Mouse (Mus musculus) heart, embryonic 15.5 days (tissue): ENCODE measurements around the gene Dgcr6. TPM values are rescaled to one million over a fixed set of nuclear protein-coding genes. Genes with fewer than 3 reads are reported as not detected.

ENCODE experiments used
- ATAC-seq: fragments of 200-750 bp; cut with Nextera tagmentation; replicated peaks from 2 replicates; pipeline ENCODE4 v1.8.0; 2017; ENCODE audit warnings: low read depth, moderate TSS enrichment; ENCODE audit not compliant: insufficient number of reproducible peaks, insufficient read depth, low FRiP score
- H3K27ac ChIP-seq: fragments of 300-500 bp; sonication (generic); 2 replicates; pipeline ENCODE4 v1.5.1; 2015; ENCODE audit warnings: mild to moderate bottlenecking, inconsistent platforms
- H3K27me3 ChIP-seq: fragments of 300-500 bp; sonication (generic); 2 replicates; pipeline ENCODE4 v1.6.1; 2015; ENCODE audit warnings: inconsistent platforms
- H3K36me3 ChIP-seq: fragments of 300-500 bp; sonication (generic); 2 replicates; pipeline ENCODE4 v1.6.1; 2015; ENCODE audit warnings: mild to moderate bottlenecking, inconsistent platforms
- H3K4me1 ChIP-seq: fragments of 300-500 bp; sonication (generic); replicated peaks from 2 replicates; pipeline ENCODE4 v1.6.1; 2015; ENCODE audit warnings: inconsistent platforms
- H3K4me2 ChIP-seq: fragments of 300-500 bp; sonication (generic); 2 replicates; pipeline ENCODE4 v1.6.1; 2015; ENCODE audit warnings: inconsistent platforms, mild to moderate bottlenecking, moderate library complexity
- H3K4me3 ChIP-seq: fragments of 300-500 bp; sonication (generic); 2 replicates; pipeline ENCODE4 v1.5.1; 2015; ENCODE audit warnings: mild to moderate bottlenecking, inconsistent platforms
- H3K9ac ChIP-seq: fragments of 300-500 bp; sonication (generic); 2 replicates; pipeline ENCODE4 v1.6.1; 2015; ENCODE audit warnings: mild to moderate bottlenecking, inconsistent platforms
- H3K9me3 ChIP-seq: fragments of 300-500 bp; sonication (generic); replicated peaks from 2 replicates; pipeline ENCODE4 v1.6.1; 2016; ENCODE audit warnings: inconsistent platforms
- WGBS: fragments of 180-500 bp; shearing (Covaris S2); methylation state at CpG from one replicate; pipeline ENCODE4 v1.1.7; 2015; ENCODE audit warnings: mixed read lengths; 5-methylcytosine and 5-hydroxymethylcytosine counted together
- polyA plus RNA-seq: library from polyadenylated mRNA; unstranded; fragments of >200 nt; fragmentation: Nextera tagmentation; extraction: Ambion mirVana; gene quantifications from 2 replicates; pipeline ENCODE4 v1.2.1, GENCODE M21; 2015

Gene Dgcr6
- polyA plus RNA-seq, 1 experiment from 2014 or later, result 55.8 TPM

DNA sequence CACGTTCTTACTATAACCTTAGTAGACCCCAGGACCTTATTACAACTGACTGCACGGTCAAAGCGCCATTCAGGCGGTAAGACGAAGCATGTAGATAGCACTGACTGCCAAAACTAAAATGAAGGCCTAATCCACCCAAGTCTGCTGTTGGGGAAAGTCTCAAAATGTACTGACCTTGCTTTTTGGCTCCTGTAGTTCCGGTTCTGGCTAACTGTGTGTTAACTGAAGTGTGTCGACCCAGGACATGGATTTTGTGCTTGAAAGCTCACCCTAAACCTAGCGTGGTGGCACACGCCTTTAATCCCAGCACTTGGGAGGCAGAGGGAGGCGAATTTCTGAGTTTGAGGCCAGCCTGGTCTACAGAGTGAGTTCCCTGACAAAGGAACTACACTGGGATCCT, 7.7 kb upstream of the Dgcr6 start:
- no peaks in the 10 kb centered on the region for H3K4me1 ChIP-seq
- H3K4me3 ChIP-seq, result no peak overlapping the region
- no peak for ATAC-seq
- WGBS, result 77% methylated on average over 10 of the region's 10 CpGs
- H3K9ac ChIP-seq, result no peak overlapping the region
- H3K9me3 ChIP-seq, result no peaks in the 10 kb centered on the region
- H3K36me3 ChIP-seq, result no peaks in the 10 kb centered on the region
- no peak overlapping the region for H3K27ac ChIP-seq
- no peak overlapping the region for H3K4me2 ChIP-seq
- H3K27me3 ChIP-seq, result 0 out of 2 replicates have a peak, but pooled peaks cover 5% of the 10 kb centered on the region

DNA sequence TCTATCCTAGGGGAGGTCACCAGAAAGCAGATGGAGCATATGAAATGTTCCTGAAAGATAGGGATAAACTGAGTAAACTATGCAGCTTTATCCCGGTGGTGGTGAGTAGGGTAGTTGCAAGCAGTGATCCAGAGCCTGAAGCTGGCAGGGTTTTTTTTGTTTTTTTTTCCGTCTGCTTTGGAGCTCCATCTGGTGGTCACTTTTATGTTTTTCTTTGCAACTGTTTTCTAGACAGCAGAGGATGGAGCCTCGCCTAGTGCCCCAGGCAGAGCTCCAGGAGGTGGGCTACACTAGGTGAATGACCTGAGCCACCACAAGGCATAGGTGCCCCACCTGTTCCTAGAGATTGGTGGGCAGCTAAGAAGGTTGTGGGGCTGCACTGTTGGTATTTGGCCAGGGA, 5.0 kb upstream of the Dgcr6 start:
- Histone ChIP-seq H3K4me1 (no peaks in the 10 kb centered on the region), H3K4me3 (no peak overlapping the region), H3K36me3 (no peaks in the 10 kb centered on the region), H3K9ac (no peak overlapping the region), H3K4me2 (no peak overlapping the region), H3K9me3 (no peaks in the 10 kb centered on the region), H3K27ac (no peak overlapping the region), H3K27me3 (0 out of 2 replicates have a peak, but pooled peaks cover 3% of the 10 kb centered on the region)
- WGBS, result 2% methylated on average over 3 of the region's 3 CpGs
- ATAC-seq, result no peak

DNA sequence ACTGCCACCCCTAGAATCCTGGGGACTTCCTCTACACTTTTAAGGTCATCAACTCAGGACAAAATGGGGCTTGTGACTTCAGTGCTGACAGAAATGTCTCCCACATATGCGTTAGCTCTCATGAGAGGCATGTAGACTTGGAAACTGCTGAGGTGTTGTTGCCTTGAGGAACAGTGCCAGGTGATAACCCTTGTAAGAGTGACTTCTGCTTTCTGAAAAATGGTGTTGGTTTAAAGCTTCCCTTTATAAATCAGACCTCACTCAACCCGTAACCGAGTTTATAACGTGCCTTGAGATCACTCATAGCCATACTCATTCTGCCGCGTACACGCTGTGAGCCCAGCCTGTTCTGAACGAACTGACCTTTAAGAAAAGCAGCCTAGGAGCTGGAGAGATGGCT, 4.6 kb upstream of the Dgcr6 start:
- no peak overlapping the region for H3K27ac ChIP-seq
- ATAC-seq, result no peak
- H3K9me3 ChIP-seq, result no peaks in the 10 kb centered on the region
- H3K4me1 ChIP-seq, result peaks cover 3% of the 10 kb centered on the region; the same call in 1 of the 2 replicates
- no peaks in the 10 kb centered on the region for H3K36me3 ChIP-seq
- no peak overlapping the region for H3K4me3 ChIP-seq
- H3K4me2 ChIP-seq, result no peak overlapping the region
- WGBS, result 60% methylated on average over 8 of the region's 8 CpGs
- no peak overlapping the region for H3K9ac ChIP-seq
- 0 out of 2 replicates have a peak, but pooled peaks cover 3% of the 10 kb centered on the region for H3K27me3 ChIP-seq

DNA sequence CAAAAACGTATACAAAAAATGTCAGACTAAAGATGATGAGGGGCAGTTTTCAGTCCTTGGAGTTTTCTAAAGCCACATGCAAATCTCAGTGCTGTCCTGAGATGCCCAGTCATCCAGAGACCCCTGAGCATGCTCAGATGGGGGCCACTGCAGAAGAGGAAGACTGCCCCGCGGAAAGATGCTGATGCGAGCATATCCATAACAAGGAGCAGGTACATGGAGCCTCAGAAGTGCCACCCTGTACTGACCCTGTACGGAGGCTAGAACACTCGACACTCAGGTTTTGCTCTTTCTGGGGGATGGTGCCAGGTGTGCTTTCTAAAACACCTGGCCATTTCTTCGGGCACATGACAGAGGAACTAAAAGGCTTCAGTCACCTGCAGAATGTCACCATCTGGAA, 338 bp upstream of the Dgcr6 start:
- no peak overlapping the region for H3K4me3 ChIP-seq
- H3K9ac ChIP-seq, result no peak overlapping the region
- H3K27ac ChIP-seq, result no peak overlapping the region
- no peaks in the 10 kb centered on the region for H3K9me3 ChIP-seq
- H3K36me3 ChIP-seq, result no peaks in the 10 kb centered on the region
- H3K4me2 ChIP-seq, result no peak overlapping the region
- H3K27me3 ChIP-seq, result no peaks in the 10 kb centered on the region
- peaks cover 5% of the 10 kb centered on the region; the same call in 1 of the 2 replicates for H3K4me1 ChIP-seq
- 50% methylated on average over 7 of the region's 7 CpGs for WGBS
- no peak for ATAC-seq

DNA sequence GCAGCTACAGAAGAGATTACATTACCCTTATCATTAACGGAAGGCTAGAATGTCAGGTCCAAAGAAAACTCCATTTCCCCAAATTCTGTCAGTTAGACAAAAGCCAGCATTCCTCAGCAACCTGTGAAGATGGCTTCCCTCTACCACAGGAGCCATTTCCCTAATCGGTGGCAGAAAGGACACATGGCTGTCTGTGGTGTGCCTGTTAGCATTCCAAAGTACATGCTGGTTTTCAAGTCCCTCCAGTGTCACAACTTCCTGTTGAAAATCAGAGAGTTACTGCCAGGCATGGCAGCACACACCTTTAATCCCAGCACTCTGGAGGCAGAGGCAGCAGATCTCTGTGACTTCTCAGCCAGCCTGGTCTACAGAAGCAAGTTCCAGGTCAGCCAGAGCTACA, 3.6 kb downstream of the Dgcr6 start:
- Histone ChIP-seq H3K9me3 (no peaks in the 10 kb centered on the region), H3K27me3 (no peaks in the 10 kb centered on the region), H3K27ac (no peak overlapping the region), H3K36me3 (no peaks in the 10 kb centered on the region), H3K4me1 (peaks cover 5% of the 10 kb centered on the region; the same call in 1 of the 2 replicates), H3K4me2 (no peak overlapping the region), H3K9ac (no peak overlapping the region), H3K4me3 (no peak overlapping the region)
- no peak for ATAC-seq
- whole genome bisulfite sequencing, result 26% methylated on average over 2 of the region's 2 CpGs

DNA sequence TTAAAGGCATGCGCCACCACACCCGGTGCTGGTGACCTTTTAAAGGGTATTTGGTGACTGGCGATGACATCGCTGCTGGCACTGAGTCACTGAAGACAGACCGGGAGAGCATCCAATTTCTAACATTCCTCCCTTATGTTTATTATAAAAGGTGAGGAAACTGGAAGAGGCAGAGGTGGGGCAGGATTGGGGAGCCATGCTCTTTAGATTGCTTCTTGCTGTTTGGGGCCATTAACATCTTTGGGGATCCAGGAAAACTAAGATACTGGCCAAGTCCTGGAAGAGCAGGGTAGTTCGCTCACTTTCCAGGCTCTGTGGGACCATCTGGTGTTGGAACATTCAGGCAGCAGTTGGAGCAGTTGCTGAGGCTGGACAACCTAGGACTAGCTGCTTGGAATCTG, 5.7 kb downstream of the Dgcr6 start:
- Histone ChIP-seq H3K4me1 (0 out of 2 replicates have a peak, but pooled peaks cover 2% of the 10 kb centered on the region), H3K27me3 (no peaks in the 10 kb centered on the region), H3K4me2 (no peak overlapping the region), H3K9ac (no peak overlapping the region), H3K27ac (no peak overlapping the region), H3K9me3 (no peaks in the 10 kb centered on the region), H3K36me3 (no peaks in the 10 kb centered on the region), H3K4me3 (no peak overlapping the region)
- no peak for ATAC-seq
- WGBS, result 69% methylated on average over 6 of the region's 6 CpGs

DNA sequence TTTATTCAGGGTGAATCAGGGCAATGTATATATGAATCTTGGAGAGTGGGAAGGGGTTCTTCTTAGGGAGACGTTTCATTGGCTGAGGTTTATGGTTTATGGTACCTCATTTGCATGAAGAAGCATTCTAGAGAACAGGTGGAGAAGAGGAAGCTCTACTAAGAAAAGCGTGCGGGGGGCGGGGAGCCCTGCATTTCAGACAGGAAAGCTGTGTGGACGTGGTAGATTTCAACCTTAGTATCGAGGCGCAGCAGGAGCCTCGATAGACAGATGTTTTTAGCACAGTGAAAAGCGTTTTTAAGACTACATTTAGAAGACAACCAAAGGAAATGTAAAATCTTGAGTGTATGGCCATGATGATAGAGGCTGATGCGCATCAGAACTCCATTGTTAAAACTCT, 6.6 kb downstream of the Dgcr6 start:
- 67% methylated on average over 10 of the region's 10 CpGs for WGBS
- no peak for ATAC-seq
- Histone ChIP-seq H3K36me3 (no peaks in the 10 kb centered on the region), H3K4me3 (no peak overlapping the region), H3K9me3 (no peaks in the 10 kb centered on the region), H3K9ac (no peak overlapping the region), H3K27me3 (no peaks in the 10 kb centered on the region), H3K4me1 (0 out of 2 replicates have a peak, but pooled peaks cover 2% of the 10 kb centered on the region), H3K4me2 (no peak overlapping the region), H3K27ac (no peak overlapping the region)

DNA sequence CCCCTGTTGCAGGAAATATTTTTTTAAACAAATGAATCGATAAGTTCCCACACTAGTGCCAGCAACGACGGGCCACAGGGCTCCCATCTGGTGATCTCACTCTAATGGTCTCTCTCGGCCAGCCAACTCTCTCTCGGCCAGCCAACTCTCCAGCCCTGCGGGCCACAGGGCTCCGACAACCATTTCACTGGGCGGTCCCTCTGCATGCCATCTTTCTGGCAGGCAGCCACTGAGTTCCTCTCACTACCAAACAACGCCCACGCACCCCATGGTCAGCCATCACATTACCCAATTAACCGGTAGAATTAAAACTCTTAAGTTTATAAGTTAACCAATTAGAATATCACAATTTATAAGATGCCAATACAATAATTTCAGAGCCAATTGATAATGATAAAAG, 8.5 kb downstream of the Dgcr6 start:
- no peak for ATAC-seq
- Histone ChIP-seq H3K36me3 (no peaks in the 10 kb centered on the region), H3K4me1 (0 out of 2 replicates have a peak, but pooled peaks cover 5% of the 10 kb centered on the region), H3K27me3 (no peaks in the 10 kb centered on the region), H3K9ac (no peak overlapping the region), H3K9me3 (no peaks in the 10 kb centered on the region), H3K4me2 (no peak overlapping the region), H3K27ac (no peak overlapping the region), H3K4me3 (no peak overlapping the region)
- WGBS, result 72% methylated on average over 11 of the region's 11 CpGs

DNA sequence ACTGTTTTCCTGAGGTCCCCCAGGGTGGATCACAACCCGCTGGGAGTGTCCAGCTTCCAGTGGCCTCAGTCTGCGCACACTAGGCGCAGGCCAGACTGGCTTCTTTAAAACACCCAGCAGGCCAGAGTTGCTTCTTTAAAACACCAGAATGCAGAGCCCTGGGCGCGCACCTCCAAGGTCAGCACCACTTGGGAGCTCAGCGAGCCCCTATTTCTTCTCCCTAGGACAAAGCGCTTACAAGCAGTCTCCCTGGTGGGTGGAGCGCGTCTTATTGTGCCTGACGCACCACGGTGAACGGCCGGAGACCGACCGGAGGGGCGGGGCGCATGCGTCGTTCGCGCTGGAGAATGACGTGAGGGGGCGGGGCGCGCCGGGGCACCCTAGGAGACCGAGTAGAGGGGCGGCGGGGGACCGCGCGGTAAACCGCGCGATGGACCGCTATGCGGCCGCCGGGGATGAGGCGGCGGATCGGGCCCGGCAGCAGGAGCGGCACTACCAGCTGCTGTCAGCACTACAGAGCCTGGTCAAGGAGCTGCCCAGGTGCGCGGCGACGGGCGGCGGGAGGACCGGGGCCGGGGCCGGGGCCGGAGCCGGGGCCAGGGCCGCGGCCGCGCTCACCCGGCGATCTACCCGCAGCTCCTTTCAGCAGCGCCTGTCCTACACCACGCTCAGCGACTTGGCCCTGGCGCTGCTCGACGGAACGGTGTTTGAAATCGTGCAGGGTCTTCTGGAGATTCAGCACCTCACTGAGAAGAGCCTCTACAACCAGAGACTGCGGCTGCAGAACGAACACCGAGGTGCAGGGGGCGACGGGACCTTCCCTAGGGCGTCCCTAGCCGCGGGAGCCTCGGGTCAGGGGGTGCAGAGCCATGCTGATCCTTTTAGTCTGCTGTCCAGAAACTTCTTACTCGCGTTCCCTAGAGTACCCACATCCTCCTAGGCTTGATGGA, 13.7 kb downstream of the Dgcr6 start:
- ATAC-seq, result peak; percentile 97
- no peaks in the 10 kb centered on the region for H3K9me3 ChIP-seq

DNA sequence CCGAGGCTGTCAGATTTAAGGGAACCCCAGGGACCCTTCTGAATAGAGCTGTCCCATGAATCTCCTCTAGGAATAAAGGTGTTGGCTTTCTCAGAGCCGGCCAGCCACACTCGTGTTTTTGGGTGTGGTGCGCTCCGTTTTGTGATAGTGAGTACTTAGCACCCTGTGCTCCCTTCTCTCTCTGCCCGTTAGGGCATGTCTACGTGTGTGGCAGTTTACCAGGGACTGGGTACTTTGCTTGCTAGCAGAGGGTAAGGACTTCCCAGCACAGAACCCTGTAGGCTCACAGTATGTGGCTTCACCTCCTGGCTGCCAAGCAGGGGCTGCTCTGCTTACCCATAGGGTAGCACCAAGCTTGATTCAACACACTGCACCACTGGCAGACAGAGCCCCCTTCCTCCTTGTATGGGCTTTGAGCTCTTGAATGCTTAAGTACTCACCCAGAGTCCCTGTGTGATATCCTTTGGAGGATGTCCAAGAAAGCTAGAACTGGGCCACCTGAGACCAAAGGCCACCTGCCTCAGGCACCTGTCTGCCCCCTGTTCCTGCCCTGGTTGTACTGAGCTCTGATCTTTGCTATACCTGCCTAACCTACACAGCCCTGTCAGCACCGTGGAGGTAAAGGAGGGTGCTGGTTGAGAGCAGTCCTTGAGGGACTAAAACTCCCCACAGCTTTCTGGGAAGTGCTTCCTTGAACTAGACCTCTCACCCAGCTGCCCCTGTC, 16.2 kb downstream of the Dgcr6 start:
- no peaks in the 10 kb centered on the region for H3K27me3 ChIP-seq
- peaks cover 23% of the 10 kb centered on the region; the same call in 1 of the 2 replicates for H3K36me3 ChIP-seq
- 87% methylated on average over 8 of the region's 8 CpGs for WGBS
- ATAC-seq, result no peak
- H3K4me3 ChIP-seq, result no peak overlapping the region
- H3K9me3 ChIP-seq, result no peaks in the 10 kb centered on the region
- no peak overlapping the region for H3K4me2 ChIP-seq
- peaks cover 13% of the 10 kb centered on the region for H3K4me1 ChIP-seq
- H3K27ac ChIP-seq, result no peak overlapping the region
- H3K9ac ChIP-seq, result no peak overlapping the region

More for the DNA sequence above, 13.7 kb downstream of the Dgcr6 start:
- H3K27me3 ChIP-seq, result no peaks in the 10 kb centered on the region
- H3K36me3 ChIP-seq, result peaks cover 16% of the 10 kb centered on the region; the same call in 1 of the 2 replicates
- H3K4me3 ChIP-seq, result peak overlapping the region; percentile 78
- H3K4me1 ChIP-seq, result peaks cover 10% of the 10 kb centered on the region
- H3K9ac ChIP-seq, result peak overlapping the region; percentile 85
- peak overlapping the region; percentile 84 for H3K4me2 ChIP-seq
- peak overlapping the region; percentile 91 for H3K27ac ChIP-seq
- under 1% methylated on average over 66 of the region's 81 CpGs for WGBS

DNA sequence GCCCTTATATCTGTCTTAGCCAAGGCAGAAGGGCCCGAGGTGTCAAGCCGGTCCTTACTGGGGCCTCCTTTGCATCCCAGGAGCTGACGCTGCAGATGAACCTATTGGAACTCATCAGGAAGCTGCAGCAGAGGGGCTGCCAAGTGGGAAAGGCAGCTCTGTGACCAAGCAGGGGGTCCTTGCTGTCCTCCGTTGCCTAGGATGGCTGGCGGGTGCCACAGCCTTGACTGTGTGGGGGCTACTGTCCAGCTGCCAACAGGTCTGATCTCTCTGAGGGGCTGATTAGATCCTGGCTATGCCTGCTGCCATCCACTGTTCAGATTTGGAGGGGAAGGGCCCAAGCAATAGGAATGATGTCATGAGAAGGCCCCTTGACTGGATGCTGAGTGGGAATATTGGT, 18.1 kb downstream of the Dgcr6 start:
- Histone ChIP-seq H3K36me3 (peaks cover 23% of the 10 kb centered on the region; the same call in 1 of the 2 replicates), H3K9me3 (no peaks in the 10 kb centered on the region), H3K27ac (no peak overlapping the region), H3K27me3 (no peaks in the 10 kb centered on the region), H3K4me1 (peaks cover 11% of the 10 kb centered on the region), H3K4me3 (no peak overlapping the region), H3K4me2 (no peak overlapping the region), H3K9ac (no peak overlapping the region)
- no peak for ATAC-seq
- 89% methylated on average over 5 of the region's 5 CpGs for WGBS
